Mouse (Mus musculus) lung, postnatal 0 days (tissue): Measurements from ENCODE around the gene Abhd17c.

Experiments
- CTCF ChIP-seq: IDR thresholded peaks from 2 replicates; pipeline ENCODE4 v1.5.1; 2016; ENCODE audit warnings: antibody characterized with exemption, mild to moderate bottlenecking
- EP300 ChIP-seq: IDR thresholded peaks from 2 replicates; pipeline ENCODE4 v1.6.1; 2016; ENCODE audit warnings: antibody characterized with exemption, mild to moderate bottlenecking, control low read depth

- TF ChIP-seq EP300, result no peak
- no peak for TF ChIP-seq CTCF
Measured at GRCm38 (mm10) chr7:84106942-84107341, 44.8 kb downstream of the Abhd17c start.
